Comparison of ENCODE assay signal across 20 mouse cellular contexts in genomic region chr13:106817066-106817465, GRCm38 (mm10).
DNase-seq lines count a peak whose midpoint lies in the region; ATAC-seq and TF ChIP-seq lines count a peak whose summit lies in the region.
"Had no signal": no experiment of that assay in that cellular context is flagged by ENCODE, and none has a peak within 500 bp of the region (broad histone marks: within the 10 kb centered on the region; RNA-seq: fewer than 3 reads in every experiment).

No protein-coding gene starts in this region.

- H3K4me1 ChIP-seq in kidney, embryonic 15.5 days, result 0 out of 2 replicates have a peak, but pooled peaks cover 11% of the 10 kb centered on the region
- no peaks in the 10 kb centered on the region for H3K4me1 ChIP-seq in midbrain, embryonic 11.5 days (ENCODE audit: control insufficient read depth, insufficient read depth, low read length)
- H3K4me1 ChIP-seq in midbrain, postnatal 0 days (ENCODE audit: insufficient read depth, low read length), result no peaks in the 10 kb centered on the region
- peaks cover 7% of the 10 kb centered on the region; the same call in 1 of the 2 replicates for H3K4me1 ChIP-seq in neural tube, embryonic 15.5 days
- H3K4me1 ChIP-seq: embryonic facial prominence, embryonic 15.5 days; hindbrain, embryonic 12.5 days; limb, embryonic 12.5 days; liver, embryonic 13.5 days had no signal

- no peak for DNase-seq in gastrocnemius, adult 2 months
- no peak for DNase-seq in gastrocnemius, postnatal 36 days
- DNase-seq in kidney, adult 8-10 months, result no peak
- DNase-seq in midbrain, embryonic 11.5 days (ENCODE audit: low spot score, missing footprints), result peak; percentile 31
- DNase-seq in midbrain, postnatal 0 days (ENCODE audit: low spot score), result no peak
- DNase-seq: adrenal gland, postnatal 25 days; cerebellum, adult 8-10 months; heart, postnatal 10 days; liver, embryonic 13.5 days; lung, adult 2 months; lung, postnatal 14 days had no signal

- peaks cover 6% of the 10 kb centered on the region for H3K36me3 ChIP-seq in kidney, embryonic 15.5 days
- H3K36me3 ChIP-seq in midbrain, embryonic 11.5 days (ENCODE audit: control insufficient read depth, insufficient read depth, low read length), result 0 out of 2 replicates have a peak, but pooled peaks cover 2% of the 10 kb centered on the region
- H3K36me3 ChIP-seq in midbrain, postnatal 0 days (ENCODE audit: insufficient read depth, low read length), result no peaks in the 10 kb centered on the region; the same call in 1 of the 2 replicates
- no peaks in the 10 kb centered on the region for H3K36me3 ChIP-seq in neural tube, embryonic 15.5 days
- H3K36me3 ChIP-seq: embryonic facial prominence, embryonic 15.5 days had no signal

- no peak for TF ChIP-seq CTCF in gastrocnemius, adult 2 months (IDR thresholded peaks at IDR 0.05)
- no peak for TF ChIP-seq CTCF in midbrain, postnatal 0 days (IDR thresholded peaks at IDR 0.05)

- no peaks in the 10 kb centered on the region for H3K27me3 ChIP-seq in kidney, embryonic 15.5 days
- no peaks in the 10 kb centered on the region for H3K27me3 ChIP-seq in midbrain, embryonic 11.5 days (ENCODE audit: control insufficient read depth, insufficient read depth, low read length)
- H3K27me3 ChIP-seq in midbrain, postnatal 0 days (ENCODE audit: insufficient read depth, low read length), result no peaks in the 10 kb centered on the region
- no peaks in the 10 kb centered on the region for H3K27me3 ChIP-seq in neural tube, embryonic 15.5 days (replicated peaks)
- H3K27me3 ChIP-seq: embryonic facial prominence, embryonic 15.5 days; hindbrain, embryonic 12.5 days; limb, embryonic 12.5 days; liver, embryonic 13.5 days; midbrain, embryonic 13.5 days; neural tube, embryonic 13.5 days had no signal

- H3K9me3 ChIP-seq in kidney, embryonic 15.5 days (replicated peaks), result no peaks in the 10 kb centered on the region
- H3K9me3 ChIP-seq in midbrain, embryonic 11.5 days (ENCODE audit: control insufficient read depth, low read length), result no peaks in the 10 kb centered on the region
- no peaks in the 10 kb centered on the region for H3K9me3 ChIP-seq in midbrain, postnatal 0 days (ENCODE audit: low read length)
- no peaks in the 10 kb centered on the region for H3K9me3 ChIP-seq in neural tube, embryonic 15.5 days (replicated peaks)
- H3K9me3 ChIP-seq: embryonic facial prominence, embryonic 15.5 days; hindbrain, embryonic 12.5 days; limb, embryonic 12.5 days; liver, embryonic 13.5 days; midbrain, embryonic 13.5 days; neural tube, embryonic 13.5 days had no signal

- no peak overlapping the region for H3K9ac ChIP-seq in kidney, embryonic 15.5 days
- no peak overlapping the region for H3K9ac ChIP-seq in midbrain, embryonic 11.5 days (ENCODE audit: low read length)
- H3K9ac ChIP-seq in midbrain, postnatal 0 days (replicated peaks; ENCODE audit: low read length, poor library complexity, severe bottlenecking), result no peak overlapping the region
- H3K9ac ChIP-seq in neural tube, embryonic 15.5 days (replicated peaks), result no peak overlapping the region
- H3K9ac ChIP-seq: embryonic facial prominence, embryonic 15.5 days; hindbrain, embryonic 12.5 days; limb, embryonic 12.5 days; liver, embryonic 13.5 days; midbrain, embryonic 13.5 days; neural tube, embryonic 13.5 days had no signal

- WGBS in kidney, embryonic 15.5 days, result 44% methylated on average over 5 of the region's 5 CpGs
- 92% methylated on average over 5 of the region's 5 CpGs for WGBS in midbrain, embryonic 11.5 days
- WGBS in midbrain, postnatal 0 days, result 79% methylated on average over 5 of the region's 5 CpGs
- WGBS in neural tube, embryonic 15.5 days, result 18% methylated on average over 5 of the region's 5 CpGs

- intact Hi-C loops in gastrocnemius, adult 2 months (cut with DNase I), result no loop called here
- intact Hi-C loops in gastrocnemius, postnatal 36 days (cut with DNase I), result no loop called here

- H3K4me3 ChIP-seq in gastrocnemius, adult 2 months, result no peak overlapping the region
- H3K4me3 ChIP-seq in kidney, embryonic 15.5 days (replicated peaks), result no peak overlapping the region
- H3K4me3 ChIP-seq in midbrain, embryonic 11.5 days (ENCODE audit: low read depth, low read length), result no peak overlapping the region
- no peak overlapping the region for H3K4me3 ChIP-seq in midbrain, postnatal 0 days (ENCODE audit: low read depth, low read length)
- H3K4me3 ChIP-seq in neural tube, embryonic 15.5 days (replicated peaks), result no peak overlapping the region
- H3K4me3 ChIP-seq: embryonic facial prominence, embryonic 15.5 days; hindbrain, embryonic 12.5 days; limb, embryonic 12.5 days; liver, embryonic 13.5 days; midbrain, embryonic 13.5 days; neural tube, embryonic 13.5 days had no signal

- no peak overlapping the region for H3K4me2 ChIP-seq in kidney, embryonic 15.5 days
- no peak overlapping the region for H3K4me2 ChIP-seq in midbrain, embryonic 11.5 days
- H3K4me2 ChIP-seq in midbrain, postnatal 0 days (ENCODE audit: low read depth, low read length, poor library complexity, severe bottlenecking), result no peak overlapping the region
- H3K4me2 ChIP-seq in neural tube, embryonic 15.5 days, result no peak overlapping the region
- H3K4me2 ChIP-seq: embryonic facial prominence, embryonic 15.5 days; hindbrain, embryonic 12.5 days; limb, embryonic 12.5 days; liver, embryonic 13.5 days; midbrain, embryonic 13.5 days; neural tube, embryonic 13.5 days had no signal

- H3K27ac ChIP-seq in gastrocnemius, adult 2 months, result peak overlapping the region; percentile 54
- peak overlapping the region; percentile 66 for H3K27ac ChIP-seq in kidney, embryonic 15.5 days
- H3K27ac ChIP-seq in midbrain, embryonic 11.5 days (ENCODE audit: low read depth, low read length), result no peak overlapping the region
- H3K27ac ChIP-seq in midbrain, postnatal 0 days (ENCODE audit: low read depth, low read length), result no peak overlapping the region
- 0 out of 2 replicates have a peak overlapping the region, but pooled peaks have one; percentile 37 for H3K27ac ChIP-seq in neural tube, embryonic 15.5 days (replicated peaks)
- H3K27ac ChIP-seq: embryonic facial prominence, embryonic 15.5 days; hindbrain, embryonic 12.5 days; limb, embryonic 12.5 days; liver, embryonic 13.5 days; midbrain, embryonic 13.5 days; neural tube, embryonic 13.5 days had no signal

- ATAC-seq in kidney, embryonic 15.5 days (replicated peaks; ENCODE audit: low FRiP score), result 0 out of 2 replicates have a peak, but pooled peaks have one; percentile 41
- ATAC-seq in midbrain, embryonic 11.5 days (ENCODE audit: low FRiP score), result no peak
- ATAC-seq in midbrain, postnatal 0 days (ENCODE audit: low FRiP score), result no peak
- ATAC-seq in neural tube, embryonic 15.5 days (ENCODE audit: low FRiP score), result no peak
- ATAC-seq: forebrain, embryonic 14.5 days; intestine, postnatal 0 days; midbrain, embryonic 13.5 days had no signal

Comparison
In these comparisons a context has a peak if more than half of its experiments do, and no peak if none do; other contexts are left out.
1. H3K27ac ChIP-seq: peak in gastrocnemius, adult 2 months (single experiment), kidney, embryonic 15.5 days (single experiment) and neural tube, embryonic 15.5 days (single experiment); none in midbrain, embryonic 11.5 days (single experiment) and midbrain, postnatal 0 days (single experiment).